Mouse (Mus musculus) T-cell, adult 2 months (primary cell): Measurements from ENCODE around the gene Ppa2.

Experiments
- DNase-seq: peaks from one replicate; pipeline ENCODE4 v3.0.0; 2022; ENCODE audit warnings: low spot score

Gene Ppa2

GRCm38 (mm10) chr3:133331184-133331866 lies 21.4 kb downstream of the Ppa2 start:
- DNase-seq: no peak

GRCm38 (mm10) chr3:133332280-133332679 lies 22.4 kb downstream of the Ppa2 start:
- DNase-seq: peak; percentile 49

GRCm38 (mm10) chr3:133333267-133334170 lies 23.6 kb downstream of the Ppa2 start:
- DNase-seq: no peak

GRCm38 (mm10) chr3:133334691-133335090 lies 24.8 kb downstream of the Ppa2 start:
- DNase-seq: no peak

GRCm38 (mm10) chr3:133335166-133335565 lies 25.3 kb downstream of the Ppa2 start:
- no peak for DNase-seq

- no peak for DNase-seq
Measured at GRCm38 (mm10) chr3:133336400-133336799, 26.5 kb downstream of the Ppa2 start.

- no peak for DNase-seq
Measured at GRCm38 (mm10) chr3:133338851-133339356, 29.0 kb downstream of the Ppa2 start.

GRCm38 (mm10) chr3:133339411-133339823 lies 29.5 kb downstream of the Ppa2 start:
- DNase-seq: peak; percentile 36

GRCm38 (mm10) chr3:133341106-133341505 lies 31.2 kb downstream of the Ppa2 start:
- DNase-seq: no peak

- DNase-seq: no peak
Measured at GRCm38 (mm10) chr3:133347535-133347934, 37.6 kb downstream of the Ppa2 start.

- no peak for DNase-seq
Measured at GRCm38 (mm10) chr3:133348847-133349246, 38.9 kb downstream of the Ppa2 start.

- no peak for DNase-seq
Measured at GRCm38 (mm10) chr3:133357426-133357974, 47.6 kb downstream of the Ppa2 start.

- no peak for DNase-seq
Measured at GRCm38 (mm10) chr3:133357977-133358376, 48.1 kb downstream of the Ppa2 start.

GRCm38 (mm10) chr3:133361406-133361805 lies 51.5 kb downstream of the Ppa2 start:
- no peak for DNase-seq

- DNase-seq: no peak
Measured at GRCm38 (mm10) chr3:133364138-133364537, 54.2 kb downstream of the Ppa2 start.

GRCm38 (mm10) chr3:133366096-133366495 lies 56.2 kb downstream of the Ppa2 start:
- no peak for DNase-seq

- no peak for DNase-seq
Measured at GRCm38 (mm10) chr3:133378174-133378573, 68.3 kb downstream of the Ppa2 start.

- no peak for DNase-seq
Measured at GRCm38 (mm10) chr3:133379997-133380396, 70.1 kb downstream of the Ppa2 start.

- DNase-seq: no peak
Measured at GRCm38 (mm10) chr3:133381519-133381918, 71.6 kb downstream of the Ppa2 start.

- DNase-seq: no peak
Measured at GRCm38 (mm10) chr3:133382147-133382546, 72.2 kb downstream of the Ppa2 start.

- no peak for DNase-seq
Measured at GRCm38 (mm10) chr3:133384164-133384708, 74.3 kb downstream of the Ppa2 start.

- no peak for DNase-seq
Measured at GRCm38 (mm10) chr3:133387283-133387682, 77.4 kb downstream of the Ppa2 start.
